Mouse (Mus musculus) kidney, adult 2 months (tissue): Measurements from ENCODE around the gene Gm10282.

Source experiments
- CTCF ChIP-seq: fragments of 200-500 bp; conservative IDR thresholded peaks from 2 replicates; pipeline ENCODE4 v1.5.1; 2011; ENCODE audit warnings: low read depth, mild to moderate bottlenecking, control low read depth, low read length, moderate library complexity, mixed read lengths; ENCODE audit not compliant: insufficient read depth, insufficient read length
- POLR2A ChIP-seq: fragments of 200-500 bp; IDR thresholded peaks from one replicate; pipeline ENCODE4 v1.6.1; 2011; ENCODE audit warnings: low read depth, low read length, control low read depth

GRCm38 (mm10) chr8:72296561-72296960, 8.5 kb downstream of the Gm10282 start:
- no peak for TF ChIP-seq CTCF
- TF ChIP-seq POLR2A = no peak
